Mouse (Mus musculus) MEL (cell line): Measurements from ENCODE around the gene Rnf34. TPM values are rescaled to one million over a fixed set of nuclear protein-coding genes. Genes with fewer than 3 reads are reported as not detected.

Experiments used
- DNase-seq: peaks from one replicate; pipeline ENCODE4 v3.0.0; 2011; ENCODE audit warnings: low read depth, low spot score
- H3K27ac ChIP-seq: 2 replicates; pipeline ENCODE4 v1.5.1; 2012; ENCODE audit warnings: low read depth, mild to moderate bottlenecking, control low read depth, low read length, moderate library complexity; ENCODE audit not compliant: control insufficient read depth
- H3K27me3 ChIP-seq, 2 experiments: fragments of 150-350 bp in 1 of 2; sonication (generic) in 1 of 2; 2 replicates each; pipeline ENCODE4 v1.6.1; 2012; ENCODE audit warnings: low read length in 2 of 2, mild to moderate bottlenecking in 2 of 2, improper control_type of control experiment in 1 of 2, moderate library complexity in 1 of 2; ENCODE audit not compliant: insufficient read depth in 2 of 2, control insufficient read depth in 1 of 2
- H3K36me3 ChIP-seq, 2 experiments: 2 replicates each; pipeline ENCODE4 v1.6.1; 2012 to 2014; ENCODE audit warnings: low read length in 2 of 2, improper control_type of control experiment in 1 of 2, inconsistent platforms in 1 of 2, mild to moderate bottlenecking in 1 of 2; ENCODE audit not compliant: insufficient read depth in 2 of 2, control insufficient read depth in 1 of 2
- H3K4me1 ChIP-seq, 2 experiments: fragments of 150-350 bp in 1 of 2; sonication (generic) in 1 of 2; 2 replicates each; pipeline ENCODE4 v1.6.1; 2012; ENCODE audit warnings: low read length in 2 of 2, improper control_type of control experiment in 1 of 2, mild to moderate bottlenecking in 1 of 2; ENCODE audit not compliant: insufficient read depth in 2 of 2, control insufficient read depth in 1 of 2
- H3K4me3 ChIP-seq, 2 experiments: fragments of 150-350 bp in 1 of 2; sonication (generic) in 1 of 2; 2 replicates each; pipeline ENCODE4 v1.5.1; 2012; ENCODE audit warnings: low read depth in 2 of 2, low read length in 2 of 2, mild to moderate bottlenecking in 2 of 2, moderate library complexity in 2 of 2, control low read depth in 1 of 2, improper control_type of control experiment in 1 of 2; ENCODE audit not compliant: control insufficient read depth in 1 of 2, insufficient read depth in 1 of 2
- H3K79me2 ChIP-seq: 2 replicates; pipeline ENCODE4 v1.6.1; 2012; ENCODE audit warnings: mild to moderate bottlenecking, low read length, moderate library complexity; ENCODE audit not compliant: control insufficient read depth, poor library complexity, insufficient read depth
- H3K9ac ChIP-seq: 2 replicates; pipeline ENCODE4 v1.6.1; 2012; ENCODE audit warnings: low read depth, mild to moderate bottlenecking, control low read depth, low read length, moderate library complexity; ENCODE audit not compliant: control insufficient read depth, poor library complexity, severe bottlenecking
- H3K9me3 ChIP-seq: fragments of 150-350 bp; sonication (generic); replicated peaks from 2 replicates; pipeline ENCODE4 v1.6.1; 2012; ENCODE audit warnings: mild to moderate bottlenecking, low read length, improper control_type of control experiment, moderate library complexity; ENCODE audit not compliant: insufficient read depth
- ELF1 ChIP-seq: IDR thresholded peaks from 2 replicates; pipeline ENCODE4 v1.6.1; 2014; ENCODE audit warnings: low read depth, mild to moderate bottlenecking, inconsistent platforms, low read length, improper control_type of control experiment, moderate library complexity
- GATA1 ChIP-seq: IDR thresholded peaks from 2 replicates; pipeline ENCODE4 v1.6.1; 2011; ENCODE audit warnings: low read depth, low read length, improper control_type of control experiment
- KAT2A ChIP-seq: conservative IDR thresholded peaks from 2 replicates; pipeline ENCODE4 v1.6.1; 2012; ENCODE audit warnings: low read depth, low read length, improper control_type of control experiment, inconsistent platforms
- MAFK ChIP-seq: IDR thresholded peaks from 2 replicates; pipeline ENCODE4 v1.6.1; 2011; ENCODE audit warnings: low read depth, mild to moderate bottlenecking, low read length, improper control_type of control experiment, borderline replicate concordance
- MAX ChIP-seq: IDR thresholded peaks from 2 replicates; pipeline ENCODE4 v1.6.1; 2011; ENCODE audit warnings: low read length, improper control_type of control experiment
- MAZ ChIP-seq: IDR thresholded peaks from 2 replicates; pipeline ENCODE4 v1.6.1; 2012; ENCODE audit warnings: low read depth, mild to moderate bottlenecking, inconsistent platforms, low read length, improper control_type of control experiment
- MEF2A ChIP-seq: IDR thresholded peaks from 2 replicates; pipeline ENCODE4 v1.6.1; 2014; ENCODE audit warnings: low read depth, mild to moderate bottlenecking, inconsistent platforms, low read length, improper control_type of control experiment; ENCODE audit not compliant: poor library complexity, insufficient replicate concordance, severe bottlenecking; ENCODE audit errors: extremely low read depth
- MXI1 ChIP-seq: IDR thresholded peaks from 2 replicates; pipeline ENCODE4 v1.6.1; 2011; ENCODE audit warnings: mild to moderate bottlenecking, low read depth, low read length, improper control_type of control experiment
- MYB ChIP-seq: IDR thresholded peaks from 2 replicates; pipeline ENCODE4 v1.6.1; 2011; ENCODE audit warnings: mild to moderate bottlenecking, low read depth, low read length, improper control_type of control experiment
- MYC ChIP-seq: IDR thresholded peaks from 2 replicates; pipeline ENCODE4 v1.6.1; 2011; ENCODE audit warnings: low read depth, mild to moderate bottlenecking, low read length, improper control_type of control experiment, moderate library complexity
- NELFE ChIP-seq: IDR thresholded peaks from 2 replicates; pipeline ENCODE4 v1.6.1; 2011; ENCODE audit warnings: low read depth, low read length, improper control_type of control experiment
- NRF1 ChIP-seq: IDR thresholded peaks from 2 replicates; pipeline ENCODE4 v1.6.1; 2014; ENCODE audit warnings: low read depth, mild to moderate bottlenecking, inconsistent platforms, low read length, improper control_type of control experiment, moderate library complexity; ENCODE audit not compliant: poor library complexity, insufficient read depth, severe bottlenecking
- POLR2A ChIP-seq, 2 experiments: IDR thresholded peaks; 2 replicates each; pipeline ENCODE4 v1.6.1; 2011 to 2012; ENCODE audit warnings: low read length in 2 of 2, mild to moderate bottlenecking in 2 of 2, control low read depth in 1 of 2, improper control_type of control experiment in 1 of 2, low read depth in 1 of 2, moderate library complexity in 1 of 2; ENCODE audit not compliant: control insufficient read depth in 1 of 2, insufficient read depth in 1 of 2, poor library complexity in 1 of 2
- POLR2AphosphoS5 ChIP-seq: IDR thresholded peaks from 2 replicates; pipeline ENCODE4 v1.6.1; 2012; ENCODE audit warnings: low read depth, borderline replicate concordance, mild to moderate bottlenecking, inconsistent platforms, low read length, moderate library complexity, mixed read lengths
- SIN3A ChIP-seq: IDR thresholded peaks from 2 replicates; pipeline ENCODE4 v1.6.1; 2012; ENCODE audit warnings: low read length, improper control_type of control experiment, inconsistent platforms
- USF1 ChIP-seq: IDR thresholded peaks from 2 replicates; pipeline ENCODE4 v1.6.1; 2014; ENCODE audit warnings: low read depth, mild to moderate bottlenecking, inconsistent platforms, low read length, improper control_type of control experiment, moderate library complexity
- ZC3H11A ChIP-seq: IDR thresholded peaks from 2 replicates; pipeline ENCODE4 v1.6.1; 2012; ENCODE audit warnings: low read depth, mild to moderate bottlenecking, inconsistent platforms, low read length, improper control_type of control experiment
- ZKSCAN1 ChIP-seq: IDR thresholded peaks from 2 replicates; pipeline ENCODE4 v1.6.1; 2012; ENCODE audit warnings: low read depth, mild to moderate bottlenecking, inconsistent platforms, low read length, improper control_type of control experiment, moderate library complexity
- ZMIZ1 ChIP-seq: IDR thresholded peaks from 2 replicates; pipeline ENCODE4 v1.6.1; 2012; ENCODE audit warnings: low read depth, mild to moderate bottlenecking, inconsistent platforms, low read length, improper control_type of control experiment, moderate library complexity
- polyA plus RNA-seq, 2 experiments: library from polyadenylated mRNA; stranded (reverse) in 1 of 2; unstranded in 1 of 2; fragments of >175 nt in 1 of 2; fragments of >200 nt in 1 of 2; gene quantifications; 2 replicates each; pipeline versions ENCODE4 v1.2.1 to v1.2.4; 2012; ENCODE audit warnings: low replicate concordance in 2 of 2, low read depth in 1 of 2; ENCODE audit not compliant: insufficient read length in 2 of 2, insufficient read depth in 1 of 2, missing spikeins in 1 of 2
- total RNA-seq: library from RNA; depleted of rRNA; stranded (reverse); fragments of 300-350 nt; gene quantifications from 2 replicates; pipeline ENCODE4 v1.2.3, GENCODE M21; 2012

Gene Rnf34
- total and polyA plus RNA-seq, 3 experiments, result 14.8 to 27.4 TPM; not detected in 1

- H3K4me3 ChIP-seq, result peak overlapping the region; percentile 82 to 99
- peak; percentile 90 for DNase-seq
- TF ChIP-seq ELF1, result peak; percentile 57; the same call in 1 of the 2 replicates
- TF ChIP-seq MAX, result peak; percentile 49; the same call in 1 of the 2 replicates
- 0 out of 2 replicates have a peak, but pooled peaks have one; percentile 45 for TF ChIP-seq ZMIZ1
- TF ChIP-seq MXI1, result peak; percentile 70; the same call in 1 of the 2 replicates
- TF ChIP-seq NRF1, result peak; percentile 41; the same call in 1 of the 2 replicates
- no peak for TF ChIP-seq MEF2A
- peak; percentile 60 for TF ChIP-seq NELFE
- peak; percentile 76 for TF ChIP-seq MYB
- TF ChIP-seq ZKSCAN1, result no peak
- no peak for TF ChIP-seq POLR2AphosphoS5
- TF ChIP-seq MAZ, result no peak; the same call in 1 of the 2 replicates
- no peak for TF ChIP-seq MAFK
- TF ChIP-seq USF1, result no peak
- no peak for TF ChIP-seq KAT2A
- TF ChIP-seq POLR2A (IDR thresholded peaks at IDR 0.05; ENCODE audit: control insufficient read depth in 1 of 2, insufficient read depth in 1 of 2, low read depth in 1 of 2, low read length in 2 of 2, poor library complexity in 1 of 2), result peak; percentile 56 to 88; a peak in 3 of 4 replicates
- peak; percentile 51; the same call in 1 of the 2 replicates for TF ChIP-seq SIN3A
- no peak for TF ChIP-seq ZC3H11A
- TF ChIP-seq GATA1, result no peak
- no peak for TF ChIP-seq MYC
- TF ChIP-seq, all 39 proteins: peak for 9
- H3K27ac ChIP-seq, result peak overlapping the region; percentile 54
- no peaks in the 10 kb centered on the region for H3K27me3 ChIP-seq
- peaks cover 0 to 30% of the 10 kb centered on the region in 2 experiments; a peak in 2 of 4 replicates for H3K36me3 ChIP-seq
- peaks cover 11 to 33% of the 10 kb centered on the region in 2 experiments for H3K4me1 ChIP-seq
- H3K9ac ChIP-seq, result peak overlapping the region; percentile 93
- no peaks in the 10 kb centered on the region for H3K9me3 ChIP-seq
- peaks cover 22% of the 10 kb centered on the region for H3K79me2 ChIP-seq
Measured at GRCm38 (mm10) chr5:122899777-122900557, 50.1 kb downstream of the Rnf34 start.
